Mouse (Mus musculus) limb, embryonic 15.5 days (tissue): ENCODE measurements at regions not wholly inside any gene's neighbourhood (a gene's known extent, or its start where the extent isn't known, plus 50 kb on each side); places are given as distances from the start of the nearest gene placed in this dataset.
A peak's percentile ranks its signal among the peaks of the same experiment; 100 is the strongest.

Experiments
- ATAC-seq: fragments of 200-750 bp; cut with Nextera tagmentation; 2 replicates; pipeline ENCODE4 v1.8.0; 2017; ENCODE audit warnings: low read depth, moderate TSS enrichment; ENCODE audit not compliant: insufficient number of reproducible peaks, low FRiP score, low TSS enrichment
- H3K27ac ChIP-seq: fragments of 300-500 bp; sonication (generic); 2 replicates; pipeline ENCODE4 v1.5.1; 2015; ENCODE audit warnings: moderate library complexity, mild to moderate bottlenecking, inconsistent platforms
- H3K27me3 ChIP-seq: fragments of 300-500 bp; sonication (generic); 2 replicates; pipeline ENCODE4 v1.6.1; 2015; ENCODE audit warnings: inconsistent platforms
- H3K36me3 ChIP-seq: fragments of 300-500 bp; sonication (generic); 2 replicates; pipeline ENCODE4 v1.6.1; 2015; ENCODE audit warnings: inconsistent platforms
- H3K4me1 ChIP-seq: fragments of 300-500 bp; sonication (generic); 2 replicates; pipeline ENCODE4 v1.6.1; 2015; ENCODE audit warnings: inconsistent platforms
- H3K4me2 ChIP-seq: fragments of 300-500 bp; sonication (generic); 2 replicates; pipeline ENCODE4 v1.6.1; 2015; ENCODE audit warnings: mild to moderate bottlenecking, inconsistent platforms
- H3K4me3 ChIP-seq: fragments of 300-500 bp; sonication (generic); 2 replicates; pipeline ENCODE4 v1.5.1; 2015; ENCODE audit warnings: mild to moderate bottlenecking, inconsistent platforms
- H3K9ac ChIP-seq: fragments of 300-500 bp; sonication (generic); 2 replicates; pipeline ENCODE4 v1.6.1; 2015; ENCODE audit warnings: inconsistent platforms
- H3K9me3 ChIP-seq: fragments of 300-500 bp; sonication (generic); 2 replicates; pipeline ENCODE4 v1.6.1; 2016; ENCODE audit warnings: inconsistent platforms
- WGBS: fragments of 180-500 bp; shearing (Covaris S2); methylation state at CpG from one replicate; pipeline ENCODE4 v1.1.7; 2015; 5-methylcytosine and 5-hydroxymethylcytosine counted together

GRCm38 (mm10) chr5:91822844-91823576 lies 139.9 kb downstream of the Rchy1 start:
- Histone ChIP-seq H3K9me3 (no peaks in the 10 kb centered on the region), H3K4me3 (no peak overlapping the region), H3K4me2 (no peak overlapping the region), H3K27ac (no peak overlapping the region), H3K4me1 (0 out of 2 replicates have a peak, but pooled peaks cover 3% of the 10 kb centered on the region), H3K36me3 (no peaks in the 10 kb centered on the region), H3K9ac (no peak overlapping the region), H3K27me3 (no peaks in the 10 kb centered on the region)
- ATAC-seq: no peak
- 45% methylated on average over 9 of the region's 9 CpGs for WGBS

DNA sequence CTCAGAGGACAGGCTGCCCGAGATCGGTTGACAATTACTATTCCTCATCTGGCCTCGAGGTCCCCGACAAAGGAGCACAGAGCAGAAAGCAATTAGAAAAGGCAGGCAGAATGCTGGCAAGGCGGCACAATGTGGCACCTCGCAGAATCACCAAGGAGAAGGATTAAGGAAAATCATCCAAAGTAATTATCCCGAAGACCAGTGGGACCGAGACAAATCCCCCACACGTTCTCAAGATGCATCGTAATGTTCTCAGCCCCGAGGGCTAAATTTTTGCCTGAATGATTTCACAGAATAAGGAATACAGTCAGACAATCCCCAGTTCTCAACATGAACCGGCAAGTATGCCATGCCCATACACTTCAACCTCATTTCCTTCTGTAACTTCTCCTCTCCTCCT lies 144.1 kb downstream of the Rchy1 start:
- Histone ChIP-seq H3K9ac (no peak overlapping the region), H3K36me3 (no peaks in the 10 kb centered on the region), H3K27me3 (no peaks in the 10 kb centered on the region), H3K9me3 (no peaks in the 10 kb centered on the region), H3K27ac (no peak overlapping the region), H3K4me2 (no peak overlapping the region), H3K4me1 (0 out of 2 replicates have a peak, but pooled peaks cover 3% of the 10 kb centered on the region), H3K4me3 (no peak overlapping the region)
- no peak for ATAC-seq
- 39% methylated on average over 12 of the region's 12 CpGs for WGBS

GRCm38 (mm10) chr5:91818195-91818594 lies 144.7 kb downstream of the Rchy1 start:
- Histone ChIP-seq H3K27ac (no peak overlapping the region), H3K36me3 (no peaks in the 10 kb centered on the region), H3K27me3 (no peaks in the 10 kb centered on the region), H3K4me1 (0 out of 2 replicates have a peak, but pooled peaks cover 3% of the 10 kb centered on the region), H3K4me3 (no peak overlapping the region), H3K9ac (no peak overlapping the region), H3K9me3 (no peaks in the 10 kb centered on the region), H3K4me2 (no peak overlapping the region)
- WGBS: 75% methylated on average over 11 of the region's 11 CpGs
- no peak for ATAC-seq

DNA sequence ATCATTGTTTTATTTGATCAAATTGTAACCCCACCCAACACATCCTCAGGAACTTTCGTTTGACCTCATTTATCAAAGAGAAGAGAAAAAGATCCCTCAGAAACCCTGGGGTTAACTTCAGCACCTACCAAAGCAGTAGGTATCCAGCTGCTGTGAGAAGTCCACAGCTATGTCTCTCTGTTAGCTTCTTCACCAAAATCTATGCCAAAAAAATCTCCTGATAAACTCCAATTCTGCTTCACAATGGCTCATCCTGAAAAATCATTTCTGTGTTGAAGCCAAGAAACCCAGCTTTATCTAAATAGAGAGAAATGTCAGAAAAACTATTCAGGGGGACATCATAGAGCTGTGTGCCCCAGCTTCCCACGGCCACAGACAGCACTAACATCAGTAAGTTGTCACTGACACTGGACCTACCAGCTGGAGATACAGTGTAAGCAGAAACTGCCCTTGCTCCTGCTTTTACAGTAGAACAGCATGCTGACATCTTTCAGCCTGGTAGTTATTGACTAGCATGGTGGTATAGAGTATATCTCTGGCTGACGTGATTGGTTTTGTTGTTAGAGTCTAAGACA lies 146.4 kb downstream of the Rchy1 start:
- H3K36me3 ChIP-seq: no peaks in the 10 kb centered on the region
- H3K4me2 ChIP-seq: no peak overlapping the region
- no peak overlapping the region for H3K27ac ChIP-seq
- no peaks in the 10 kb centered on the region for H3K9me3 ChIP-seq
- no peak overlapping the region for H3K4me3 ChIP-seq
- WGBS: 80% methylated on average over 3 of the region's 3 CpGs
- no peak overlapping the region for H3K9ac ChIP-seq
- H3K27me3 ChIP-seq: no peaks in the 10 kb centered on the region
- ATAC-seq: no peak
- H3K4me1 ChIP-seq: 0 out of 2 replicates have a peak, but pooled peaks cover 3% of the 10 kb centered on the region

- Histone ChIP-seq H3K4me3 (no peak overlapping the region), H3K4me1 (0 out of 2 replicates have a peak, but pooled peaks cover 3% of the 10 kb centered on the region), H3K27me3 (no peaks in the 10 kb centered on the region), H3K4me2 (no peak overlapping the region), H3K36me3 (no peaks in the 10 kb centered on the region), H3K27ac (0 out of 2 replicates have a peak overlapping the region, but pooled peaks have one; percentile 13), H3K9ac (no peak overlapping the region), H3K9me3 (no peaks in the 10 kb centered on the region)
- WGBS: 39% methylated on average over 6 of the region's 6 CpGs
- ATAC-seq: peak; percentile 35; the same call in 1 of the 2 replicates
Observed at GRCm38 (mm10) chr5:91814956-91815355, 147.9 kb downstream of the Rchy1 start.

GRCm38 (mm10) chr5:91814417-91814762 lies 148.5 kb downstream of the Rchy1 start:
- H3K36me3 ChIP-seq: no peaks in the 10 kb centered on the region
- no peaks in the 10 kb centered on the region for H3K27me3 ChIP-seq
- no peak overlapping the region for H3K4me2 ChIP-seq
- no peak overlapping the region for H3K27ac ChIP-seq
- WGBS: 57% methylated on average over 4 of the region's 4 CpGs
- H3K4me3 ChIP-seq: no peak overlapping the region
- no peaks in the 10 kb centered on the region for H3K9me3 ChIP-seq
- ATAC-seq: no peak
- H3K4me1 ChIP-seq: 0 out of 2 replicates have a peak, but pooled peaks cover 3% of the 10 kb centered on the region
- no peak overlapping the region for H3K9ac ChIP-seq

DNA sequence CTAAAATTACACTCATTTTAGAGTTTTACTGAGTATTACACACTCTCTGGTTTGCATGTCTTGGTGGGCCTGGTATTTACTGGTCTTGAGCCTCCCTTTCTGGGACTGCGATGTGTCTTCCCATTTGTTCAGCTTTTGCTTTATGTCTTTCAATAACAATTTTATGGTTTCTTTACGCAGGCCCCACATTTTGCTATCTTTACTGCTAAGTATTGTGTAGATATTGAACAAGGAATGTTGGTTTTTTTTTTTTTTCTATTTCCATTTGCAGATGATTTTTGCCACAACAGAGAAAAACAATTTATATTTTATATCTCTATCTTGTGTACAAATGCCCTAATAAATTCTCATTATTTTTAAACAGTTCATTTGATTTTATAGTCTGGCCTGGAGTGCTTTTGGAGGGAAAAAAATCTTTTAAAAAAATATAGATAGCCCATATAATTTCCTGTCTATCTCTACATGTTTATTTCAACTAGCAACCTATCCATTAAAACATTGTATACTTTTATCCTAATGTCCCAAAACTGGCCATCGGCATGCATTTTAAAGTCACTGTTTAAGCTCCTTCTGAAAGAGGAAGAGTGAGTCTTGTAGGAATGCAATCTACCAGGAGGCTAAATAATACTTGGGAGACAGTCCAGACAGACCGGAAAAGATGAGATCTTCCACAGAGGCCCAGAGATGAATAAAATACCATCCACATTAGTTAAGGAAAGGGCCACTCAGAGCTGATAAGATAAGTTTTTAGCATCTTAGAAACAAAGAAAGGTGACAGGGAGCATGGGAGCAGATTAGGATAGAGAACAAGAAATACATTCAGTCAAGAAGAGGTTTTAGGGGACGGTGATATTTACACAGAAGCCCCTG lies 149.1 kb downstream of the Rchy1 start:
- Histone ChIP-seq H3K9ac (no peak overlapping the region), H3K4me2 (no peak overlapping the region), H3K4me1 (0 out of 2 replicates have a peak, but pooled peaks cover 3% of the 10 kb centered on the region), H3K9me3 (no peaks in the 10 kb centered on the region), H3K27ac (no peak overlapping the region), H3K4me3 (no peak overlapping the region), H3K27me3 (no peaks in the 10 kb centered on the region), H3K36me3 (no peaks in the 10 kb centered on the region)
- ATAC-seq: no peak
- WGBS: 65% methylated on average over 5 of the region's 5 CpGs

DNA sequence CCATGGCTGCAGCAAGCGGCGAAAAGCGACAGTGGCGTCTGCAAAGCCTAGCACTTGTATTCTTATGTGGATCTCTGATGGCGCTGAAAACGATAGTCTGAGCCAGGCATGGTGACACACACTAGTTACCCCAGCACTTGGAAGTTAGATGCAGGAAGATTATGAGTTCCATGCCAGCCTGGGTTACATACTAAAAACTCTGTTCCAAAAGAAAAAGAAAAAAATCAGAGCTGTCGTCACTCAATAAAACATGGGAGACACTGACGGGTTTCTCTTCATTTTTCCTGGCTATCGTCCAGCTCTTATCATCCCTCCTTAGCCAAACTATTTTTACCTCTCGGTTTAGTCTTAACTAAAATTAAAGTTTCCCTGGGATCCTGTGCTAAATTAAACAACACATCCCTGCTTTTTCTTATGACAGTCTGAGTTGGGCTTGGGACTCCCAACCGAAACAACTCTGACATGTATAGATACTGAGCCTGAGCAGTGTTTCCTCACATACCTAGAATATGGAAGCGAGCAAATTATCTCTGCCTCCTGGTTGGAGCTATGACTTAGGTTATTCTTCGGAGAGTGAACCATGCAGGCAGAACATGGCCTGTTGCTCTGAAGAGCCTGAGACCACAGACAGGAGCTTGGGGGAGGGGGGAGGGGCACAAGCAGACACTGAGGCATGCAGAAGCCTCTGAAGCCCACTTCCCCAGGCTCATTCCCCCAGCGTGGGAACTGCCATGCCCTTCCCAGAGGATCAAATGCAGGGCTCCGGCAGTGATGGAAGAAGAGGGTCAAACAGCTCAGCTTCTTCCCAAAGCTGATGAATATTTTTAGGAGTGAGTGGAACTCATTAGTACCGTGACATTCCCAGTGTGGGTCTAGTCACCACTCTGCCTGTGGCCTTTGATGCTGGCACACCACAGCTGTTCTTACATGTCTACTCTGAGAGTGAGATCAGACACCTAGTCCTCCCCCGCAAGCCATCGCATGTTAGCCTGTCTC lies 155.5 kb downstream of the Rchy1 start:
- H3K27ac ChIP-seq: peak overlapping the region; percentile 73; the same call in 1 of the 2 replicates
- no peaks in the 10 kb centered on the region for H3K36me3 ChIP-seq
- H3K9me3 ChIP-seq: no peaks in the 10 kb centered on the region
- H3K4me1 ChIP-seq: peaks cover 3% of the 10 kb centered on the region; the same call in 1 of the 2 replicates
- H3K9ac ChIP-seq: no peak overlapping the region
- H3K4me2 ChIP-seq: no peak overlapping the region
- WGBS: 57% methylated on average over 18 of the region's 18 CpGs
- H3K4me3 ChIP-seq: no peak overlapping the region
- no peaks in the 10 kb centered on the region for H3K27me3 ChIP-seq
- peak; percentile 61; the same call in 1 of the 2 replicates for ATAC-seq

GRCm38 (mm10) chr5:91801297-91801980 lies 161.4 kb downstream of the Rchy1 start:
- ATAC-seq: no peak
- no peaks in the 10 kb centered on the region for H3K36me3 ChIP-seq

GRCm38 (mm10) chr5:91797362-91797761 lies 165.5 kb downstream of the Rchy1 start:
- Histone ChIP-seq H3K4me2 (no peak overlapping the region), H3K36me3 (no peaks in the 10 kb centered on the region), H3K9ac (no peak overlapping the region), H3K27me3 (no peaks in the 10 kb centered on the region), H3K4me3 (no peak overlapping the region), H3K4me1 (no peaks in the 10 kb centered on the region), H3K9me3 (no peaks in the 10 kb centered on the region), H3K27ac (no peak overlapping the region)
- 73% methylated on average over 3 of the region's 3 CpGs for WGBS
- no peak for ATAC-seq

More at GRCm38 (mm10) chr5:91801297-91801980, 161.4 kb downstream of the Rchy1 start:
- 78% methylated on average over 3 of the region's 3 CpGs for whole genome bisulfite sequencing
- Histone ChIP-seq H3K4me3 (no peak overlapping the region), H3K9me3 (no peaks in the 10 kb centered on the region), H3K9ac (no peak overlapping the region), H3K4me2 (no peak overlapping the region), H3K27me3 (no peaks in the 10 kb centered on the region), H3K27ac (no peak overlapping the region), H3K4me1 (no peaks in the 10 kb centered on the region)
